Mouse (Mus musculus) ES-Bruce4 (cell line): ENCODE measurements at regions not wholly inside any gene's neighbourhood (a gene's known extent, or its start where the extent isn't known, plus 50 kb on each side); places are given as distances from the start of the nearest gene placed in this dataset.

Experiments used
- H3K27ac ChIP-seq: 2 replicates; pipeline ENCODE4 v1.5.1; 2012; ENCODE audit warnings: low read length, inconsistent platforms; ENCODE audit not compliant: insufficient read depth
- H3K27me3 ChIP-seq: 2 replicates; pipeline ENCODE4 v1.6.1; 2012; ENCODE audit warnings: mild to moderate bottlenecking, low read length, inconsistent platforms; ENCODE audit not compliant: control insufficient read depth, poor library complexity, insufficient read depth, severe bottlenecking
- H3K36me3 ChIP-seq: 2 replicates; pipeline ENCODE4 v1.6.1; 2012; ENCODE audit warnings: inconsistent platforms, mild to moderate bottlenecking, low read length, moderate library complexity; ENCODE audit not compliant: control insufficient read depth, poor library complexity, insufficient read depth, severe bottlenecking
- H3K4me1 ChIP-seq: one replicate; pipeline ENCODE4 v1.8.1; 2011; ENCODE audit warnings: low read length; ENCODE audit not compliant: control insufficient read depth, insufficient read depth
- H3K4me3 ChIP-seq: 2 replicates; pipeline ENCODE4 v1.5.1; 2011; ENCODE audit warnings: low read depth, mild to moderate bottlenecking, low read length
- H3K9ac ChIP-seq: 2 replicates; pipeline ENCODE4 v1.6.1; 2012; ENCODE audit warnings: low read depth, mild to moderate bottlenecking, inconsistent platforms; ENCODE audit not compliant: poor library complexity, severe bottlenecking
- H3K9me3 ChIP-seq: replicated peaks from 2 replicates; pipeline ENCODE4 v1.6.1; 2012; ENCODE audit warnings: mild to moderate bottlenecking, low read length, inconsistent platforms; ENCODE audit not compliant: control insufficient read depth, poor library complexity, insufficient read depth, severe bottlenecking
- CTCF ChIP-seq: IDR thresholded peaks from one replicate; pipeline ENCODE4 v1.8.1; 2011; ENCODE audit warnings: low read depth, low read length
- EP300 ChIP-seq: IDR thresholded peaks from 2 replicates; pipeline ENCODE4 v1.6.1; 2011; ENCODE audit warnings: low read depth, low read length; ENCODE audit not compliant: insufficient read depth
- POLR2A ChIP-seq: IDR thresholded peaks from one replicate; pipeline ENCODE4 v1.8.1; 2011; ENCODE audit warnings: low read length; ENCODE audit not compliant: insufficient read depth

- Histone ChIP-seq H3K36me3 (no peaks in the 10 kb centered on the region), H3K27ac (no peak overlapping the region), H3K27me3 (no peaks in the 10 kb centered on the region), H3K4me3 (no peak overlapping the region), H3K4me1 (peaks cover 2% of the 10 kb centered on the region), H3K9ac (no peak overlapping the region), H3K9me3 (no peaks in the 10 kb centered on the region)
- TF ChIP-seq EP300, result no peak
- TF ChIP-seq CTCF, result no peak
- TF ChIP-seq POLR2A, result no peak
These were observed 117.4 kb upstream of the Lyplal1 start for GRCm38 (mm10) chr1:186234536-186234935.

- TF ChIP-seq EP300 (no peak), CTCF (no peak), POLR2A (no peak)
- no peaks in the 10 kb centered on the region for H3K27me3 ChIP-seq
These were observed 113.4 kb upstream of the Lyplal1 start for GRCm38 (mm10) chr1:186230476-186230875.

GRCm38 (mm10) chr1:186229856-186230255 lies 112.7 kb upstream of the Lyplal1 start:
- TF ChIP-seq CTCF (no peak), EP300 (no peak), POLR2A (no peak)
- H3K4me3 ChIP-seq, result no peak overlapping the region
- no peak overlapping the region for H3K9ac ChIP-seq
- H3K4me1 ChIP-seq, result no peaks in the 10 kb centered on the region
- H3K9me3 ChIP-seq, result no peaks in the 10 kb centered on the region
- no peaks in the 10 kb centered on the region for H3K27me3 ChIP-seq
- no peak overlapping the region for H3K27ac ChIP-seq
- H3K36me3 ChIP-seq, result no peaks in the 10 kb centered on the region

More at GRCm38 (mm10) chr1:186230476-186230875, 113.4 kb upstream of the Lyplal1 start:
- no peaks in the 10 kb centered on the region for H3K9me3 ChIP-seq
- no peak overlapping the region for H3K4me3 ChIP-seq
- H3K4me1 ChIP-seq, result no peaks in the 10 kb centered on the region
- no peak overlapping the region for H3K9ac ChIP-seq
- H3K27ac ChIP-seq, result no peak overlapping the region
- H3K36me3 ChIP-seq, result no peaks in the 10 kb centered on the region

GRCm38 (mm10) chr1:186228396-186228795 lies 111.3 kb upstream of the Lyplal1 start:
- H3K9ac ChIP-seq, result no peak overlapping the region
- no peak overlapping the region for H3K27ac ChIP-seq
- H3K4me3 ChIP-seq, result no peak overlapping the region
- H3K4me1 ChIP-seq, result no peaks in the 10 kb centered on the region
- no peaks in the 10 kb centered on the region for H3K27me3 ChIP-seq
- no peaks in the 10 kb centered on the region for H3K9me3 ChIP-seq
- TF ChIP-seq CTCF (no peak), EP300 (no peak), POLR2A (no peak)
- no peaks in the 10 kb centered on the region for H3K36me3 ChIP-seq

- Histone ChIP-seq H3K27ac (no peak overlapping the region), H3K4me1 (no peaks in the 10 kb centered on the region), H3K9me3 (no peaks in the 10 kb centered on the region), H3K9ac (no peak overlapping the region), H3K27me3 (no peaks in the 10 kb centered on the region), H3K36me3 (no peaks in the 10 kb centered on the region), H3K4me3 (no peak overlapping the region)
- TF ChIP-seq POLR2A, result no peak
- TF ChIP-seq EP300, result no peak
- TF ChIP-seq CTCF, result no peak
These were observed 107.1 kb upstream of the Lyplal1 start for GRCm38 (mm10) chr1:186224231-186224630.

- TF ChIP-seq POLR2A (no peak), EP300 (no peak), CTCF (no peak)
- no peaks in the 10 kb centered on the region for H3K4me1 ChIP-seq
- no peaks in the 10 kb centered on the region for H3K36me3 ChIP-seq
- H3K27me3 ChIP-seq, result no peaks in the 10 kb centered on the region
- H3K9me3 ChIP-seq, result no peaks in the 10 kb centered on the region
- H3K4me3 ChIP-seq, result no peak overlapping the region
- no peak overlapping the region for H3K9ac ChIP-seq
- no peak overlapping the region for H3K27ac ChIP-seq
These were observed 106.3 kb upstream of the Lyplal1 start for GRCm38 (mm10) chr1:186223417-186223816.
